Mouse (Mus musculus) liver, postnatal 0 days (tissue): Measurements from ENCODE around the gene Esyt2.

ENCODE experiments used
- CTCF ChIP-seq: sonication (generic); IDR thresholded peaks from 2 replicates; pipeline ENCODE4 v1.5.1; 2016; ENCODE audit warnings: antibody characterized with exemption, low read depth
- EP300 ChIP-seq: IDR thresholded peaks from 2 replicates; pipeline ENCODE4 v1.6.1; 2016; ENCODE audit warnings: antibody characterized with exemption, low read depth, mild to moderate bottlenecking

GRCm38 (mm10) chr12:116293185-116293584 is 12.2 kb downstream of the Esyt2 start:
- TF ChIP-seq CTCF: no peak
- no peak for TF ChIP-seq EP300
